Mouse (Mus musculus) kidney, adult 9 months (tissue): ENCODE measurements around the gene Frem1.

Experiments used
- DNase-seq: peaks from one replicate; pipeline ENCODE4 v3.0.0; 2022

Frem1 gene

DNA sequence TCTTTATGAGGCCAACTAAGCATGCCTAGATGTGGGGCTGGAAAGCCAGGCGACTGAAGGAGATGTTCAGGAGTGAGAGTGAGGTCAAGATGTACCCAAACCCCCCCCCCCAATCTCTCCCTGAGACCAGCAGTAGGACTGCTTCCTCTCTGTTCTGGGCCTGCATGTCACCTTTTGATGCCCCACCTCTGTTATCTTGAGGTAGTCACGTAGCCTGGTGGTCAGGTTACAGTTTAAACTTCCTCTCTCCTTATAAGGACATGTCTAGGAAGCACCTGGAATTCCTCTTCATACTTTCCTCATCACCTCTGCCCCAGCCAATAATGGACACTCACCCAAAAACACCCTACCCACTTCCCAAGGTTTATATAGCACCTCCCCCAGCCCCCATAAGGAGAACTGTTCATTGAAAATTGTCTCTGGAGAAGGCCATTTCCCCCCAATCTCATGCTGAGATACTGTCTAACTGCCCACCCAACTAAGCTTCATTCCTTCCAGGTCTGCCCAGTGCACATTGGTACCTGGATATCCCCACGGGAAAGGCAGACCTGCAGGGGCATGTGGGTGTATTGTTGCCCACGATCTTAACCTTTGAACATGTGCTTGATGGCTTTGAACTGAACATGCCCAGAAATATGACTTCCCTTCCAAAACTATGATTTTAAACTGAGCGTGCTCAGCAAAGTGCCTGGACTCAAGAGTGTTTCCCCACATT, 184.3 kb downstream of the Frem1 start:
- no peak for DNase-seq

- no peak for DNase-seq
These were observed 185.0 kb downstream of the Frem1 start for GRCm38 (mm10) chr4:82867111-82867510.

DNA sequence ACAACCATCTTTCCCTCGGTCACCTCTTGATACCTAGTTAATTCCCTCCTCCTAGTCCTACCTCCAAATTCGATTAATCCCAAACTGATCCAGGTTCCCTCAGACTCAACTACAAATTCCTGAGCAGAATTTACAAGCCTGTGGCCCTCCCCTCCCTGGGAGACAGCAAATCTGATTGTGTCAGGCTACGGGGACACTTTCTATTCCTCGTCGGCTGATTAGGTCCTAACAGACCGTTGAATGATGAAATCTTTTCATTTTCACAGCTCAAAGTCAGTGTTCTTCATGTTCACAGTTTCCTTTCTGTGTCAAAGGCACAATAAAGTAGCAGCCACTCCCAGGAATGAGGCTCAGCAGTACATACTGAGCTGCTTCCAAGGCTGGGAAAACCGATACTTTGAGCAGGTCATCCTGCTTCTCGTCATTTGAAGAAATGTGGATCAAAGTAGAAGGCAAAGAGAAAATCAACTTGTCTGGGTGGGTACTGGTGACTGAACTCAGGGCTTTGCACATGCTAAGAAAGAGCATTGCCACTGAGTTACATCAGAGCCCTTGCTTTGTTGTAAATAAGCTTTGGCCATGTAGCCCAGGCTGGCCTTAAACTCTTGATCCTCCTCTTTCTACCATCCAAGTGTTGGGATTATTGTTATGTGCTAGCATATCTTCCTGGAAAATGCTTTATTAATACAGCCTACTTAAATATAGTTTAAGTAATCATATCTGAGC, 187.0 kb downstream of the Frem1 start:
- no peak for DNase-seq

DNA sequence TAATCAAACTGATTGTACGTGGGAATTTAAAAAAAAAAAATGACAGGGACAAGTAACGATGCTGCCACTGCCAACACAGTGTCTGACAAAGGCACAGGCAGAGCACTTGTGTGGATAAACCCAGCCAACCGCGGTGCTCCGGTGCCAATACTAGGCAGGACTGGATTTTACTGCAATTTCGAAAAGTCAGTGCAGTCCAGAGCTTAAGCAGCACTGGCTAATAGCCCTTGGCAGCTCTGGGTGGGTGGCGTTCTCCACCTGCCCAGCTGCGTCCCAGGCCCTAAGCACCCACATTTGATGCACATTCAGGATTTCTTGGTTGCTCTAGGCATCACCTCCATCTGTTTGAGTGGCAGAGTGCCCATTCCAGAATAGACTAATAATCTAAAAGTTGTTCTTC, 188.8 kb downstream of the Frem1 start:
- DNase-seq, result no peak

- no peak for DNase-seq
These were observed 190.7 kb downstream of the Frem1 start for GRCm38 (mm10) chr4:82861451-82861850.

DNA sequence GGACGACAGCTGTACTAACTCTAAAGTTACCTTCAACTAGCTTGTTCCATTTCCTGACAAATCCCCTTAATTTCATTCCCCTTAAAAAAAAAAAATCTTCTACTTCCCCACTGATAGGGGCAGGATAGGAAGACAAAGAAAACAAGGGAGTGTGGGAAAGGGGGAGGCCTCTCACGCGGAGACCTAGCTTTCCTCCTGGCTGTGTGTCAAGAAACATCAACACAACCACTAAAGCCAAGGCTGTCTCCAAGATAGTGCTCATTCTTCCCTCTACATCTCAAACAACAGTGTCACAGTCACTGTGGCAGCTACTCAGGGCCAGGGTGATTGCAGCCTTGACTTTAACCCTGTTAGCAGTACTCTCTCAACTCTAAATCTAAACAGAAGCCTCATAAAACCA, 191.6 kb downstream of the Frem1 start:
- no peak for DNase-seq

DNA sequence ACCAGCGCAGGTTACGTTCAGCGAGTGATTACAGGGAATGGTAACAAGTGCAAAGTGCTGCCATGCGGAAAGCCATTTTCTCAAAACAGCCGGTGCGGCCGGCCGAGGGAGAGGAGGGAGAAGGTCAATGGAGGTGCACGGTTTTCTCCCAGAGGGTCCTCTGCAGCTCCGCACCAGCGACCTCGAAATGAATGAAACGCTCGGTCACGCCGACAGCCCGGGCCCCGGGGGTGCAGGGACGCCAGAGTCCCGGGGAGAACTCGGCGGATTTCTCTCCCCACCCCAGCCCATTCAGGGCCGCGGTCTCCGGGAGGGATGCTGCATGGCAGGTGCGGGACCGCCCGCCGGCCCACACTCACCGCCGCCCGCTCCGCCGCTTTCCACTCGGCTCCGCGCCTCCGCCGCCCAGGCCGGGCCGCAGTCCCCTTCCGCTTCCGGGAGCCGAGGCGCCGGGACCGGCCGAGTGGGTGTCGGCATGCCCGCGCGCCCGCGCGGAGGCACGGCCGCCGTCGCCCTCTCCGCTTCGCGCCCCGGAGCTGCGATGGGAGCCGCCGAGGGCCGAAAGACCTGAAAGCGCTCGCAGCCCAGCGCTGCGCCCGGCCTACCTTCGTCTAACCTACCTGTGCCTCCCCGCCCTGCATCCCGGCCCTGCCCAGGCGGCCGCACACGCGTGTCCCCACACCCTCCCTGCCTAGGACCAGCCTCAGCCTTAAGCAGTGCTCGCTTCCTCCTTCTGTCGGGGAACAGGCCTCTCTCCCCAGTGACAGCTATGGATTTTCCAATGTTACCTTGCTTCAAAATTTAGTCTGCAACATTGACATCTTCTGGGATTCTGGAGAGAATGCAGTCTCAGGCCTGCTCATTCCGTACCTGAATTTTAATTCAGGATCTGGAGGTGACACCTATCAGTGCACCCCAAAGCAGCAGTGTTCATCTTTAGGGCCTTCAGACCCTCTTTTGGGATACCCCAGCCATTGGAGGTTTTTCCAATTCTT, 192.7 kb downstream of the Frem1 start, which contains the start of gene Zdhhc21:
Zdhhc21 (minus strand) TSS at position 828 of the 995 bp plus-strand sequence.
- peak; percentile 82 for DNase-seq

GRCm38 (mm10) chr4:82858431-82859010, 193.6 kb downstream of the Frem1 start:
- no peak for DNase-seq

- no peak for DNase-seq
These were observed 195.2 kb downstream of the Frem1 start for GRCm38 (mm10) chr4:82856986-82857385.

GRCm38 (mm10) chr4:82853809-82854208, 198.3 kb downstream of the Frem1 start:
- no peak for DNase-seq

DNA sequence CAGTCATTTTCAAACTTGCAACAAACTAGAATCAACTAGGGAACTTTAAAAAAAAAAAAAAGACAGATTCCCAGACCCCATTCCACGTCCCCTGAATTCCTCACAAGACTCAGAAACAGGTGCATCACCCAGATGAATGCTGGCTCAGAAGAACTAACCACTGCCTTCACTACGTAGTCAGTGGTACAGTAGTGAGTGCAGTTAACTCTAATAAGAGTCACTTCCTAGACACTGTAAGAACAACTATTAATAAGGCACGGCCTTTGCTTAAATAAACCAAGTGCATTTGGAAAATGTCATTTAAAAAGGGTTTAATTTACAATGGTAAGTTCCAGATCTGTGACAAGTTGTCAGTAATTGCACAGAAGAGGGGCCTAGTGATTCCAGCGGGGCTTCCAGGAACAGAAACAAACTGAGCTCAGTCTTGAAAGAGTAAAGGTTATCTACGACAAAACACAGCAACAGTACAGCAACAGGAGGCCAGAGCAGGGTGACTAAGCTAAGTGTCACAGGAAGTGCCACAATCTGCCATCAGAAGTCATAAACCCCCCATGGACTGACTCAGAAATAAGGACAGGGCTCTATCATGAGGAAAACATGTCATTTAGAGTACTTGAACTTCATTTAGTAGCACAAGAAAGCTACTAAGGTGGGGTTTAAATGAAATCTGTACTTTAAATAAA, 203.4 kb downstream of the Frem1 start:
- DNase-seq, result peak; percentile 20
